Mouse (Mus musculus) lung, embryonic 14.5 days (tissue): ENCODE measurements around the gene Rsph3a. TPM values are rescaled to one million over a fixed set of nuclear protein-coding genes. Genes with fewer than 3 reads are reported as not detected.
"Not testable (repeated sequence)": the region's sequence is repeated elsewhere in the genome, so short reads cannot be mapped to it uniquely, and the experiment has no call there.

ENCODE experiments used
- ATAC-seq: fragments of 200-750 bp; cut with Nextera tagmentation; 2 replicates; pipeline ENCODE4 v1.8.0; 2017; ENCODE audit warnings: mild to moderate bottlenecking, moderate TSS enrichment, moderate library complexity; ENCODE audit not compliant: insufficient read depth
- DNase-seq: peaks from one replicate; pipeline ENCODE4 v3.0.0-alpha.2; 2015
- H3K27ac ChIP-seq: fragments of 300-500 bp; sonication (generic); 2 replicates; pipeline ENCODE4 v1.5.1; 2014; ENCODE audit warnings: low read depth, mild to moderate bottlenecking, moderate library complexity
- H3K27me3 ChIP-seq: fragments of 300-500 bp; sonication (generic); 2 replicates; pipeline ENCODE4 v1.6.1; 2014; ENCODE audit warnings: low read length, control low read depth; ENCODE audit not compliant: insufficient read depth
- H3K36me3 ChIP-seq: fragments of 300-500 bp; sonication (generic); 2 replicates; pipeline ENCODE4 v1.6.1; 2014; ENCODE audit warnings: control low read depth; ENCODE audit not compliant: insufficient read depth
- H3K4me1 ChIP-seq: fragments of 300-500 bp; sonication (generic); 2 replicates; pipeline ENCODE4 v1.6.1; 2014; ENCODE audit warnings: antibody characterized with exemption, control low read depth; ENCODE audit not compliant: insufficient read depth
- H3K4me2 ChIP-seq: fragments of 300-500 bp; sonication (generic); 2 replicates; pipeline ENCODE4 v1.6.1; 2014; ENCODE audit warnings: mild to moderate bottlenecking
- H3K4me3 ChIP-seq: fragments of 300-500 bp; sonication (generic); 2 replicates; pipeline ENCODE4 v1.5.1; 2014; ENCODE audit warnings: low read depth, low read length
- H3K9ac ChIP-seq: fragments of 300-500 bp; sonication (generic); 2 replicates; pipeline ENCODE4 v1.6.1; 2014
- H3K9me3 ChIP-seq: fragments of 300-500 bp; sonication (generic); 2 replicates; pipeline ENCODE4 v1.6.1; 2016; ENCODE audit warnings: low read depth, low read length, control low read depth
- CTCF ChIP-seq: IDR thresholded peaks from 2 replicates; pipeline ENCODE4 v1.5.1; 2016; ENCODE audit warnings: antibody characterized with exemption, low read depth
- WGBS: fragments of 180-500 bp; shearing (Covaris S2); extraction: QIAGEN DNeasy Blood & Tissue Kit; methylation state at CpG from one replicate; pipeline ENCODE4 v1.1.7; 2014; 5-methylcytosine and 5-hydroxymethylcytosine counted together
- polyA plus RNA-seq: library from polyadenylated mRNA; unstranded; fragments of >200 nt; fragmentation: Nextera tagmentation; extraction: Ambion mirVana; gene quantifications from 2 replicates; pipeline ENCODE4 v1.2.1, GENCODE M21; 2014

Gene Rsph3a
- polyA plus RNA-seq, 1 experiment from 2014 or later = 48.2 TPM

- no peak overlapping the region for H3K4me2 ChIP-seq
- H3K9me3 ChIP-seq = no peaks in the 10 kb centered on the region
- no peak for ATAC-seq
- TF ChIP-seq CTCF = peak; percentile 39; the same call in 1 of the 2 replicates
- H3K9ac ChIP-seq = no peak overlapping the region
- H3K4me3 ChIP-seq = no peak overlapping the region
- DNase-seq = no peak
- H3K27ac ChIP-seq = no peak overlapping the region
- H3K27me3 ChIP-seq = no peaks in the 10 kb centered on the region
- no peaks in the 10 kb centered on the region for H3K36me3 ChIP-seq
- 0 out of 2 replicates have a peak, but pooled peaks cover 5% of the 10 kb centered on the region for H3K4me1 ChIP-seq
- WGBS = 30% methylated on average over 8 of the region's 8 CpGs
Measured at GRCm38 (mm10) chr17:7929279-7929678, 16.1 kb upstream of the Rsph3a start.

GRCm38 (mm10) chr17:7931096-7931990 is 14.1 kb upstream of the Rsph3a start:
- WGBS = 77% methylated on average over 13 of the region's 13 CpGs
- Histone ChIP-seq H3K4me3 (no peak overlapping the region), H3K27ac (no peak overlapping the region), H3K9ac (no peak overlapping the region), H3K27me3 (no peaks in the 10 kb centered on the region), H3K36me3 (no peaks in the 10 kb centered on the region), H3K4me2 (no peak overlapping the region), H3K4me1 (no peaks in the 10 kb centered on the region), H3K9me3 (no peaks in the 10 kb centered on the region)
- ATAC-seq = 0 out of 2 replicates have a peak, but pooled peaks have one; percentile 17
- DNase-seq = peak; percentile 13
- no peak for TF ChIP-seq CTCF

GRCm38 (mm10) chr17:7932121-7932520 is 13.3 kb upstream of the Rsph3a start:
- not testable (repeated sequence) for H3K36me3 ChIP-seq, H3K9ac ChIP-seq, H3K4me3 ChIP-seq, H3K4me2 ChIP-seq, H3K4me1 ChIP-seq, H3K27ac ChIP-seq, ATAC-seq, H3K27me3 ChIP-seq, H3K9me3 ChIP-seq
- DNase-seq = peak; percentile 0
- WGBS = 48% methylated on average over 3 of the region's 8 CpGs

GRCm38 (mm10) chr17:7939640-7940039 is 5.8 kb upstream of the Rsph3a start:
- peak; percentile 67 for DNase-seq

GRCm38 (mm10) chr17:7946053-7946627 is 726 bp downstream of the Rsph3a start:
- WGBS = 0% methylated on average over 15 of the region's 27 CpGs
- H3K9me3 ChIP-seq, H3K27me3 ChIP-seq, H3K4me1 ChIP-seq, H3K27ac ChIP-seq, H3K36me3 ChIP-seq, DNase-seq: not testable (repeated sequence)
- H3K4me3 ChIP-seq = peak overlapping the region; percentile 49
- peak overlapping the region; percentile 36; the same call in 1 of the 2 replicates for H3K9ac ChIP-seq
- peak; percentile 66 for ATAC-seq
- H3K4me2 ChIP-seq = peak overlapping the region; percentile 69

More at GRCm38 (mm10) chr17:7939640-7940039, 5.8 kb upstream of the Rsph3a start:
- Histone ChIP-seq H3K9me3 (no peaks in the 10 kb centered on the region), H3K4me2 (no peak overlapping the region), H3K4me3 (no peak overlapping the region), H3K36me3 (no peaks in the 10 kb centered on the region), H3K4me1 (no peaks in the 10 kb centered on the region), H3K9ac (no peak overlapping the region), H3K27me3 (no peaks in the 10 kb centered on the region), H3K27ac (no peak overlapping the region)
- 52% methylated on average over 8 of the region's 8 CpGs for WGBS
- TF ChIP-seq CTCF = peak; percentile 56
- no peak for ATAC-seq

GRCm38 (mm10) chr17:7951333-7951732 is 5.9 kb downstream of the Rsph3a start:
- H3K4me1 ChIP-seq, H3K36me3 ChIP-seq, DNase-seq, H3K4me2 ChIP-seq, H3K9me3 ChIP-seq, H3K4me3 ChIP-seq, ATAC-seq, H3K27me3 ChIP-seq, H3K27ac ChIP-seq, H3K9ac ChIP-seq: not testable (repeated sequence)
- WGBS = no CpG with 5 or more reads among the region's 4 CpGs

GRCm38 (mm10) chr17:7957242-7957641 is 11.8 kb downstream of the Rsph3a start:
- DNase-seq, H3K36me3 ChIP-seq, ATAC-seq, H3K4me1 ChIP-seq, H3K27ac ChIP-seq, H3K4me3 ChIP-seq, H3K9ac ChIP-seq, H3K27me3 ChIP-seq, H3K4me2 ChIP-seq, H3K9me3 ChIP-seq: not testable (repeated sequence)
- WGBS = 93% methylated on average over 8 of the region's 9 CpGs

GRCm38 (mm10) chr17:7963333-7963732 is 17.9 kb downstream of the Rsph3a start:
- H3K36me3 ChIP-seq, H3K9ac ChIP-seq, H3K4me3 ChIP-seq, ATAC-seq, H3K27ac ChIP-seq, H3K4me1 ChIP-seq, H3K4me2 ChIP-seq, DNase-seq, H3K27me3 ChIP-seq, H3K9me3 ChIP-seq: not testable (repeated sequence)
- 88% methylated on average over 4 of the region's 4 CpGs for WGBS

GRCm38 (mm10) chr17:7964398-7964797 is 19.0 kb downstream of the Rsph3a start:
- not testable (repeated sequence) for H3K4me1 ChIP-seq, H3K4me3 ChIP-seq, H3K27me3 ChIP-seq, H3K27ac ChIP-seq, DNase-seq, H3K9me3 ChIP-seq, H3K4me2 ChIP-seq, ATAC-seq, H3K9ac ChIP-seq, H3K36me3 ChIP-seq
- 71% methylated on average over 2 of the region's 2 CpGs for WGBS

- not testable (repeated sequence) for H3K4me2 ChIP-seq, H3K27ac ChIP-seq, ATAC-seq, DNase-seq, H3K4me1 ChIP-seq, H3K9ac ChIP-seq, H3K27me3 ChIP-seq, H3K4me3 ChIP-seq, H3K9me3 ChIP-seq, H3K36me3 ChIP-seq
- WGBS = 72% methylated on average over 3 of the region's 5 CpGs
Measured at GRCm38 (mm10) chr17:7968490-7968889, 23.1 kb downstream of the Rsph3a start.
